Mouse (Mus musculus) CD8-positive naive resting alpha-beta T cell, adult 2 months (primary cell): ENCODE data around the gene Rab11fip3.
A peak's percentile ranks its signal among the peaks of the same experiment; 100 is the strongest.
"Not testable (repeated sequence)": the region's sequence is repeated elsewhere in the genome, so short reads cannot be mapped to it uniquely, and the experiment has no call there.

Experiments used
- DNase-seq, 2 experiments: peaks; one replicate each; pipeline ENCODE4 v3.0.0; 2022; ENCODE audit warnings: low read depth in 2 of 2, low spot score in 2 of 2

Gene Rab11fip3

GRCm38 (mm10) chr17:26041111-26041802 lies 28.1 kb downstream of the Rab11fip3 start:
- peak; percentile 9 to 45 for DNase-seq

GRCm38 (mm10) chr17:26040711-26041110 lies 28.6 kb downstream of the Rab11fip3 start:
- DNase-seq: not testable (repeated sequence)

GRCm38 (mm10) chr17:26032037-26032436 lies 37.3 kb downstream of the Rab11fip3 start:
- no peak for DNase-seq

DNA sequence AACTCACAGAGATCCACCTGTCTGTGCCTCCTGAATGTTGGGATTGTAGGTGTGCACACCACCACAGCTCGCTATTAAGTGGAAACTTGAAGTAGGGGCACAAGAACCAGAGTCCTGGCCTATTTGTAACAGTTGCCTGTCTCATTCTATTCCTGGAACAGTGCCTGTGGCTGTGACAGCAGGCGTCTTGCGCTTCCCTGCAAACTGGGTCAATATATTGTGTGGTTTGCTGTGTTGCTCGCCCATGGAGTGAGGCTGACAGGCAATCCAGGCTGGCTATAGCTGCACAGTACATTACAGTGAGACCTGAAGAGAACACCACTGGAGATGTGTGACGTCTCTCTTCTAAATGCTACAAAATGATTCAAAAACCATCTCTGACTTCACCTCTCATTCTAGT lies 37.8 kb downstream of the Rab11fip3 start:
- DNase-seq: no peak

DNA sequence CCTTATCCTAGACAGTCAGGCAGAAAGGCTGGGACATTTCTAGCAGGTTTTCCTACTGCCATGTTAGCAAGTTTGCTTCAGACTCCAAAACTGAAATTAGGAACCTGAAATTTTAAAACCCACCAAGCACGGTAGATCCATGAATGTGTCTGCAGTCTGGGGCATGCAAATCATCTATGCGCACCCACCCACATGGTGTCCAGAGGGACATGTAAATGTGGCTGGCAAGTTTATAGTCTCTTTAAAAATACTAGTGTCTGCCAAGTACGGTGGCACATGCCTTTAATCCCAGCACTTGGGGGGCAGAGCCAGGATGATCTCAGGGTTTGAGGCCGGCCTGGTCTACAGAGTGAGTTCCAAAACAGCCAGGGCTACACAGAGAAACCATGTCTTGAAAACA lies 41.1 kb downstream of the Rab11fip3 start:
- no peak for DNase-seq

- DNase-seq: no peak
Observed at GRCm38 (mm10) chr17:26024674-26025073, 44.7 kb downstream of the Rab11fip3 start.

- DNase-seq: no peak
Observed at GRCm38 (mm10) chr17:26023966-26024365, 45.4 kb downstream of the Rab11fip3 start.

DNA sequence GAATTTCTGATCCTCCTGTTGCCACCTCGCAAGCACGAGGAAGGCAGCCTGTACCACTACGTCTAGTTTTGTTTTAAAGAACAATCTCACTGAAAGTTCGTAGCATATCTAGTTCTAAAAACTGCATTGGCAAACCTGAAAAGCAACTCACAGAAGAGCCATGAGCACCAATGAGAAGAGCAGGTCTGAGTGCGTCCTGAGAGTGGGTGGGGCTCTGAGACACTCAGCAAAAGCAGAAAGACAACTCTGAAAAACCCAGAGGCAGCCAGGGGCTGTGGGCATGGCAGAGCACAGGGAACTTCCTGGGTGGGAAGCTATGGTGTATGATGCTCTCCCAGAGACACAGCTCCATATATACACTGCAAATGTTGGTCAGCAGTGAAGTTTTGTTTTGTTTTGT lies 46.2 kb downstream of the Rab11fip3 start:
- no peak for DNase-seq

DNA sequence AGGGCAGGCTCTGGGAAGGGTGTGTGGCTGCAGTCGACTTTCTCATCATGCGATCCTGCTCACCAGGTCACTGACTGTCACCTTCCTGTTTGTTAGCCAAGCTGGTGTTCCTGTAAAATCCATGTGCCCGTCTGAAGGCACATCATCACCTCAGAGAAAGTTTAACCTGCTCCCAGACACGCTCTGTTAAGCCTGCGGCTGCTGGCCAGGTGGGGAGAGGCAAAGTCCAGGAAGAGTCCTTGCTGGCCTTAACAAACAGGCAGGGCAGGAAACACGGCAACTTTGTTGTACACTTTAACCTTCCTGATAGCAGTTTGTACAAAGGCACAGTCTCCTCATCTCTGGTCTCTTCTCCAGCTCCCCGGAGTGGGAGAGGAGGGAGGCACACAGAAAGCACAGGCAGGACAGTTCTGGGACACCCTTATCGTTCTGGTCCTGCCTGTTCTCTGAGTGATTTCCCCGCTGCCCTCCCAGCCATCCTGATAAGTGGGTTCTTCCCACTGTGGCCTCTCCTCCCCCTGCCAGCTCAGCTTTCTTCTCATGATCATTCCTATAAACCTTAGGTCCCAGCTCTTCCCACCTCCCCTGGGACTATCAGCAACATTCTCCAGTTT lies 47.5 kb downstream of the Rab11fip3 start:
- DNase-seq: no peak

- no peak for DNase-seq
Observed at GRCm38 (mm10) chr17:26020848-26021347, 48.5 kb downstream of the Rab11fip3 start.

DNA sequence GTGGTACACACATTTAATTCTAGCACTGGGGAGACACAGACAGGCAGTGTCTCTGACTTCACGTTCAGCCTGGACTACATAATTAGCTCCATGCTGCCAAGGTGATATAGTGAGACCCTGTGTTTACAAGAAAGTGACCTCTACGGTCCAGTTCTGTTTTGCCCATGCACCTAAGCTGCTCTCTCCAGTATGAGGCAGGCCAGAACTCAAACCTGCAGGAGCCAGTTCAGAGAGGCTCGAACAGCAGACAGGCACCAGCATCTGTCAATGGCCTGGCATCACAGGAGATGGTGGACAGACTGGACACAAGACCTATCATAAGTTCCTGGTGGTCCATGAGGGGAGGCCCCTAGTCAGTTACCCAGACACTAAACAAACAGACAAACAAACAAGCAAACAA lies 51.0 kb downstream of the Rab11fip3 start:
- no peak for DNase-seq

GRCm38 (mm10) chr17:26017949-26018348 lies 51.4 kb downstream of the Rab11fip3 start:
- no peak for DNase-seq

DNA sequence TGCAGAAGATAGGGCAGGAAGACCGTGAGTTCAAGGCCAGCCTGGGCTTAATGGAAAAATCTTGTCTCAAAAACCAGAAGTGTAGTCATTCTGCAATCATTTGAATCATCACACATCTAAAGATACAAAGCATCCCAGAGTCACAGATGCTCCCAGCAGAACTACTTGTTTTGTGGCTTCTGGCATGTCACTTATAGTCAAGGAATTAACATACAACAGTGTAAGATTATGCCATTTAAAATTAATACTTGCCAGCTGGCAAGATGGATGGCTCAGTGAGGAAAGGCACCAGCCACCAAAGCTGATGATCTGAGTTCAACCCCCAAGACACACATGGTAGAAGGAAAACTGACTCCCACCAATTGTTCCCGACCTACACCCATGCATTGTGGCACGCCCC lies 52.3 kb downstream of the Rab11fip3 start:
- no peak for DNase-seq

GRCm38 (mm10) chr17:26013711-26014110 lies 55.6 kb downstream of the Rab11fip3 start:
- DNase-seq: no peak

- DNase-seq: peak; percentile 63 to 75
Observed at GRCm38 (mm10) chr17:26011841-26012460, 57.4 kb downstream of the Rab11fip3 start.

- peak; percentile 67 to 78 for DNase-seq
Observed at GRCm38 (mm10) chr17:26009540-26009939, 59.8 kb downstream of the Rab11fip3 start.

DNA sequence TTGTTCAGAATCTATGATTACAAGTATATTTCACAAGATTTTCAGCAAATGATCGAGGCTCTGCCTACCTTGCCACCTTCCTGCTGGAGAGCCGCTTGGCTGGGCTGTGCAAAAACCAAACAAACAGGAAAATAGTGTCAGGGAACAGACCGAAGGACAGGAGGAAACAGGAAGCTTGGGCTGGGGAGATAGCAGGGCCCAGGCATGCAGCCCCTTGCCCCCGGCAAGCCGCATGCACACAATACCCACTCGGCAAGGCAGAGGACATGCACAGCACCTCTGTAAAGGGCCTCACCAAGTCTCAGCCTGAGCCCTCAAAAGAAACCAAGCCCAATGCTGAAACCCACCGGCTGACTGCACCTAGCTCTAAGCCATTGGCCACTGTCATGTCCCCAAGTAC lies 60.6 kb downstream of the Rab11fip3 start:
- DNase-seq: no peak

GRCm38 (mm10) chr17:26008331-26008730 lies 61.0 kb downstream of the Rab11fip3 start:
- DNase-seq: no peak

- no peak for DNase-seq
Observed at GRCm38 (mm10) chr17:26007646-26008045, 61.7 kb downstream of the Rab11fip3 start.

GRCm38 (mm10) chr17:26005731-26006450 lies 63.5 kb downstream of the Rab11fip3 start:
- no peak for DNase-seq

GRCm38 (mm10) chr17:26004711-26005110 lies 64.6 kb downstream of the Rab11fip3 start:
- DNase-seq: no peak

GRCm38 (mm10) chr17:26003864-26004263 lies 65.5 kb downstream of the Rab11fip3 start:
- DNase-seq: no peak
